Mouse (Mus musculus) midbrain, embryonic 14.5 days (tissue): Measurements from ENCODE around the gene Zfp945. TPM values are rescaled to one million over a fixed set of nuclear protein-coding genes. Genes with fewer than 3 reads are reported as not detected.

Experiments used
- ATAC-seq: fragments of 200-750 bp; cut with Nextera tagmentation; 2 replicates; pipeline ENCODE4 v1.8.0; 2017; ENCODE audit warnings: moderate number of reproducible peaks, moderate library complexity; ENCODE audit not compliant: low FRiP score, low TSS enrichment
- DNase-seq: peaks from one replicate; pipeline ENCODE4 v3.0.0-alpha.2; 2015
- H3K27ac ChIP-seq: fragments of 300-500 bp; sonication (generic); replicated peaks from 2 replicates; pipeline ENCODE4 v1.5.1; 2014; ENCODE audit warnings: mild to moderate bottlenecking, low read depth, low read length, moderate library complexity
- H3K27me3 ChIP-seq: fragments of 300-500 bp; sonication (generic); 2 replicates; pipeline ENCODE4 v1.6.1; 2014; ENCODE audit warnings: low read length, control low read depth, mixed read lengths; ENCODE audit not compliant: control insufficient read depth, insufficient read depth
- H3K36me3 ChIP-seq: fragments of 300-500 bp; sonication (generic); 2 replicates; pipeline ENCODE4 v1.6.1; 2014; ENCODE audit warnings: low read length, control low read depth; ENCODE audit not compliant: control insufficient read depth, insufficient read depth
- H3K4me1 ChIP-seq: fragments of 300-500 bp; sonication (generic); 2 replicates; pipeline ENCODE4 v1.6.1; 2014; ENCODE audit warnings: mild to moderate bottlenecking, antibody characterized with exemption, low read length, control low read depth; ENCODE audit not compliant: control insufficient read depth, insufficient read depth
- H3K4me2 ChIP-seq: fragments of 300-500 bp; sonication (generic); 2 replicates; pipeline ENCODE4 v1.6.1; 2014; ENCODE audit warnings: mild to moderate bottlenecking, low read length, moderate library complexity
- H3K4me3 ChIP-seq: fragments of 300-500 bp; sonication (generic); replicated peaks from 2 replicates; pipeline ENCODE4 v1.5.1; 2014; ENCODE audit warnings: low read depth, low read length
- H3K9ac ChIP-seq: fragments of 300-500 bp; sonication (generic); replicated peaks from 2 replicates; pipeline ENCODE4 v1.6.1; 2014; ENCODE audit warnings: mild to moderate bottlenecking, low read length, moderate library complexity
- H3K9me3 ChIP-seq: fragments of 300-500 bp; sonication (generic); 2 replicates; pipeline ENCODE4 v1.6.1; 2016; ENCODE audit warnings: low read length, control low read depth, mixed read lengths; ENCODE audit not compliant: control insufficient read depth
- WGBS: fragments of 180-500 bp; shearing (Covaris S2); extraction: QIAGEN DNeasy Blood & Tissue Kit; methylation state at CpG from one replicate; pipeline ENCODE4 v1.1.7; 2014; 5-methylcytosine and 5-hydroxymethylcytosine counted together
- polyA plus RNA-seq: library from polyadenylated mRNA; unstranded; fragments of >200 nt; fragmentation: Nextera tagmentation; extraction: Ambion mirVana; gene quantifications from 2 replicates; pipeline ENCODE4 v1.2.1, GENCODE M21; 2014

The Zfp945 gene
- polyA plus RNA-seq, 1 experiment from 2014 or later, result 28.1 TPM

DNA sequence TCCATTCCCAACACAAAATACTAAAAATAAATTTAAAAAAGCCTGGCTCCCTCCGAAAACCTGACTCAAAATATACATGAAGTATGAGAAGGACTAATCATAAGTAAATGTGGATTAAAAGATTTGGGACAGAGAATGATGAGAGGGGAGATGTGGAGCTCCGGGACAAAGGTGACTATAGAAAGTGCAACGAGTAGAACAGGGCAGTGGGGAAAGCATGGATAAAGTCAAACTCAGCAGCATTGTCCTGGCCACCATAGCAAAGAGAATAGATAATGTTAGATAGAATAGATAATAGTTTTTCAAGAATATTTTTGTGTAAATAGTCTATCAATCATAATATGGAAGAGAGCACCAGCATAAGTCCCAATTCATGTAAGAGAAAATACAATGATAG is 48.7 kb downstream of the Zfp945 start:
- H3K27ac ChIP-seq, result peak overlapping the region; percentile 95
- H3K4me3 ChIP-seq, result peak overlapping the region; percentile 68
- DNase-seq, result peak; percentile 30
- H3K4me2 ChIP-seq, result peak overlapping the region; percentile 45
- peaks cover 9% of the 10 kb centered on the region for H3K36me3 ChIP-seq
- no peak for ATAC-seq
- peaks cover 6% of the 10 kb centered on the region for H3K4me1 ChIP-seq
- 63% methylated on average over 3 of the region's 3 CpGs for WGBS
- peak overlapping the region; percentile 89 for H3K9ac ChIP-seq
- H3K9me3 ChIP-seq, result no peaks in the 10 kb centered on the region
- no peaks in the 10 kb centered on the region for H3K27me3 ChIP-seq

- Histone ChIP-seq H3K4me3 (peak overlapping the region; percentile 68), H3K9ac (peak overlapping the region; percentile 89), H3K4me2 (peak overlapping the region; percentile 45), H3K36me3 (peaks cover 9% of the 10 kb centered on the region), H3K27ac (peak overlapping the region; percentile 95), H3K9me3 (no peaks in the 10 kb centered on the region), H3K4me1 (peaks cover 6% of the 10 kb centered on the region), H3K27me3 (no peaks in the 10 kb centered on the region)
- 1% methylated on average over 28 of the region's 28 CpGs for WGBS
- ATAC-seq (peak; percentile 97), DNase-seq (peak; percentile 95)
Observed at GRCm38 (mm10) chr17:22817471-22818198, 49.3 kb downstream of the Zfp945 start.

- Histone ChIP-seq H3K4me3 (no peak overlapping the region), H3K27ac (no peak overlapping the region), H3K36me3 (peaks cover 4% of the 10 kb centered on the region; the same call in 1 of the 2 replicates), H3K27me3 (no peaks in the 10 kb centered on the region), H3K4me1 (no peaks in the 10 kb centered on the region), H3K4me2 (no peak overlapping the region), H3K9me3 (peaks cover 44% of the 10 kb centered on the region), H3K9ac (no peak overlapping the region)
- WGBS, result 66% methylated on average over 2 of the region's 2 CpGs
- ATAC-seq (no peak), DNase-seq (no peak)
Observed at GRCm38 (mm10) chr17:22799707-22800106, 67.2 kb downstream of the Zfp945 start.

Other genes starting within 250 kb of the Zfp945 start
- gene Vmn2r113, start 75.8 kb upstream of the Zfp945 start, polyA plus RNA-seq, result not detected in 2 replicates
- gene Vmn2r-ps130, start 194.0 kb upstream of the Zfp945 start, polyA plus RNA-seq, result not detected in 2 replicates